Mouse (Mus musculus) embryonic facial prominence, embryonic 15.5 days (tissue): ENCODE results near the gene 8030474K03Rik. TPM values are rescaled to one million over a fixed set of nuclear protein-coding genes. Genes with fewer than 3 reads are reported as not detected.
"Not testable (repeated sequence)": the region's sequence is repeated elsewhere in the genome, so short reads cannot be mapped to it uniquely, and the experiment has no call there.

ENCODE experiments used
- ATAC-seq: fragments of 200-750 bp; cut with Nextera tagmentation; 2 replicates; pipeline ENCODE4 v1.8.0; 2017; ENCODE audit warnings: low read depth, moderate TSS enrichment; ENCODE audit not compliant: insufficient number of reproducible peaks, low FRiP score, low TSS enrichment
- H3K27ac ChIP-seq: fragments of 300-500 bp; sonication (generic); replicated peaks from 2 replicates; pipeline ENCODE4 v1.5.1; 2015; ENCODE audit warnings: mild to moderate bottlenecking, inconsistent platforms
- H3K27me3 ChIP-seq: fragments of 300-500 bp; sonication (generic); 2 replicates; pipeline ENCODE4 v1.6.1; 2015; ENCODE audit warnings: inconsistent platforms
- H3K36me3 ChIP-seq: fragments of 300-500 bp; sonication (generic); 2 replicates; pipeline ENCODE4 v1.6.1; 2015; ENCODE audit warnings: mild to moderate bottlenecking, inconsistent platforms
- H3K4me1 ChIP-seq: fragments of 300-500 bp; sonication (generic); 2 replicates; pipeline ENCODE4 v1.6.1; 2015; ENCODE audit warnings: inconsistent platforms
- H3K4me2 ChIP-seq: fragments of 300-500 bp; sonication (generic); replicated peaks from 2 replicates; pipeline ENCODE4 v1.6.1; 2015; ENCODE audit warnings: mild to moderate bottlenecking, inconsistent platforms
- H3K4me3 ChIP-seq: fragments of 300-500 bp; sonication (generic); replicated peaks from 2 replicates; pipeline ENCODE4 v1.5.1; 2015; ENCODE audit warnings: mild to moderate bottlenecking, inconsistent platforms
- H3K9ac ChIP-seq: fragments of 300-500 bp; sonication (generic); 2 replicates; pipeline ENCODE4 v1.6.1; 2015; ENCODE audit warnings: inconsistent platforms
- H3K9me3 ChIP-seq: fragments of 300-500 bp; sonication (generic); replicated peaks from 2 replicates; pipeline ENCODE4 v1.6.1; 2016; ENCODE audit warnings: inconsistent platforms
- WGBS: fragments of 180-500 bp; shearing (Covaris S2); methylation state at CpG from one replicate; pipeline ENCODE4 v1.1.7; 2015; 5-methylcytosine and 5-hydroxymethylcytosine counted together
- polyA plus RNA-seq: library from polyadenylated mRNA; unstranded; fragments of >200 nt; fragmentation: Nextera tagmentation; extraction: Ambion mirVana; gene quantifications from 2 replicates; pipeline ENCODE4 v1.2.1, GENCODE M21; 2015

8030474K03Rik gene
- polyA plus RNA-seq, 1 experiment from 2014 or later: 0.08 TPM

DNA sequence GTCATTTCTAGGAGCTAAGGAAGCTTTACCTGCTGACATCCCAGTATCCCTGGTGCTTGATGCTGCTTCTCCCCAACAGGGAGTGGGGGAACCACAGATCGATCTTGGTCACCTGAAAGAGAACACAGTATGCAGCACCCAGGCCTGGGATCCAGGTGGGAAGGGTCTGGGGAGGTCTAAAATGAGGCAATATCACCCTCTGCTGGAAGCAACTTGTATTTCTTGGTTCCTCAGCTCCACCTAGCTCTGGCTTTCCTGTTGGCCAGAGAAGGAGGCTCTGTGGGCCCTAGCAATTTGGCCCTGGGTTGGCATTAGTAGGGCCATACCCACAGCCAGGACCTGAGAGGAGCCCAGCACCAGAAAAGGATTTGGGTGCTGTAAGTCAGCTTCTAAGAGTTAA is 24.7 kb downstream of the 8030474K03Rik start:
- Histone ChIP-seq H3K4me1 (no peaks in the 10 kb centered on the region), H3K4me2 (no peak overlapping the region), H3K4me3 (no peak overlapping the region), H3K27me3 (peaks cover 6% of the 10 kb centered on the region), H3K9ac (no peak overlapping the region), H3K27ac (no peak overlapping the region), H3K36me3 (no peaks in the 10 kb centered on the region), H3K9me3 (no peaks in the 10 kb centered on the region)
- WGBS: 50% methylated on average over 1 of the region's 1 CpGs
- ATAC-seq: no peak

- H3K27ac ChIP-seq, H3K9me3 ChIP-seq, H3K9ac ChIP-seq, H3K27me3 ChIP-seq, ATAC-seq, H3K4me2 ChIP-seq, H3K4me1 ChIP-seq, H3K36me3 ChIP-seq, H3K4me3 ChIP-seq: not testable (repeated sequence)
Measured at GRCm38 (mm10) chrX:101819980-101820379, 25.5 kb downstream of the 8030474K03Rik start.

DNA sequence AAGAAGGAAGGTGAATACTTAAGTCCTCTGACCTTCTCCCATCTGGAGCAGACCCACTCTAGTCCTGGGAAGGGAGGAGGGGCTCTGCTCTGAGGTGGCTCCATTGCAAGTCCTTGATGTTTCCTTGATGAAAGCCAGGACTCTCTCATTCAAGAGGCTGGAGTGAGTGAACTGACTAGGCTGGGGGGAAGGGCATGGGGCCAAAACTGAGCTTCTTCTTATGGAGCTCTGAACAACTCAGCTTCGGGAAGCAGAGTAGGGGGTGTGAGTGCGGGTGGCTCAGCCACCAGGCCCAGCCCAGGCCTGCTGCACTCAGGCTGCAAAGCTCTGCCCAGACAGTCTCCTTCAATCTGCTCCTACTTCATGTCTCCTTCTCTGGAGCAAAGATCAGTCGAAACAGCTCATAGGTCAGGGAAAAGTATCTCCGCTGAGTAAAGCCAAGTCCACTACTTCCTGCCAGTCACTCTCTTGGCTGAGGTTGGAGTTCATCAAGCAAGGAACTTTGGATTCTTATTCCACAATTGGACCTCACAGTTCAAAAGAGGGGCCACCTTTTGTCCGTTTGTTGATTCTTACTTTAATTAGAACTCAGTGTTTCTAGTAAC is 52.8 kb downstream of the 8030474K03Rik start:
- WGBS: 47% methylated on average over 5 of the region's 5 CpGs
- Histone ChIP-seq H3K4me3 (no peak overlapping the region), H3K4me1 (no peaks in the 10 kb centered on the region), H3K36me3 (no peaks in the 10 kb centered on the region), H3K27me3 (peaks cover 52% of the 10 kb centered on the region), H3K4me2 (no peak overlapping the region), H3K9me3 (no peaks in the 10 kb centered on the region), H3K9ac (no peak overlapping the region), H3K27ac (no peak overlapping the region)
- ATAC-seq: no peak

Other genes with a start within 250 kb of the 8030474K03Rik start
- 160 and 168 TPM in 2 replicates for gene Ogt, start 154.6 kb upstream of the 8030474K03Rik start, polyA plus RNA-seq
- 0.43 and 0.52 TPM in 2 replicates for gene Cxcr3, start 60.4 kb upstream of the 8030474K03Rik start, polyA plus RNA-seq
- 0.17 and 0.30 TPM in 2 replicates for gene Gm4779, start 233 bp upstream of the 8030474K03Rik start, polyA plus RNA-seq
- 7.0 and 9.2 TPM in 2 replicates for gene Nhsl2, start 54.7 kb downstream of the 8030474K03Rik start, polyA plus RNA-seq